In the genomic region with DNA sequence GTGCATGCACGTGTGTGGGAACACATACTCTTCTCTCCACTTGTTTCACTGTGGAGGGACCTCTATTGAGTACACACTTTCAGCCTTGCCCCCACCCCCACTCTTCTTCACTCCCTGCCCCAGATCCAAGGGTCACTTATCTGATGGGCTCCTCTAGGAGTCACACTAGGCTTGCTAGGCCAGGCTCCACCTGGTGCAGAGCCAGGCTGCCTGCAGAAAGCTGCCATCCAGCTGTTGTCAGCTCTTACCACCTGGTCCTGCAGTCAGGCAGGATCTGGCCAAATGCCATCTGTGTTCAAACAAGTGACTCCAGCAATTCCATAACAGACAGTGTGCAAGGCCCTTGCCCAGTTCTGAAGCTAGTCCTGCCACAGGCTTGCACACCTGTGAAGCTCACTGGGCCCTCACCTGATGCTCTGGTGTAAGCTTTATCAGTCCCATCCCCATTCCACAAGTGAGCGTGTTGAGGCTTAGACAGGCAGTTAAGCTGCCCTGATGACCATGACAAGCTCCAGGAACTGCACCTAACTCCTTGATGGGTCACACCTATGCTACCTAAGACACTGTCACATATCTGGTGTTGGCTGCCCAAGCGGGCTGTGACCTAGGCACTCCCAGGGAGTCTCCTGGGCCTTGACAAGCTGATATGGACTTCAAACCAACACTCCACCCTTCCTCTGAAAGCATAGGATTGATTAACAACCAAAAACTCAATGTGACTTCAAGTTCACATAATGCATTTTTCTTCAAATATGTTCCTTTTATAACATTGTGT, we compare ENCODE assay signal across 10 mouse cellular contexts. TPM values are rescaled to one million over a fixed set of nuclear protein-coding genes. Genes with fewer than 3 reads are reported as not detected.
DNase-seq lines count a peak whose midpoint lies in the region; ATAC-seq lines count a peak whose summit lies in the region.
"Had no signal": no experiment of that assay in that cellular context is flagged by ENCODE, and none has a peak within 500 bp of the region (broad histone marks: within the 10 kb centered on the region; RNA-seq: fewer than 3 reads in every experiment).

No protein-coding gene starts in this region.

- no peak overlapping the region for H3K27ac ChIP-seq in heart, embryonic 11.5 days (ENCODE audit: low read depth, low read length)
- H3K27ac ChIP-seq: forebrain, embryonic 13.5 days; limb, embryonic 12.5 days had no signal

- H3K4me3 ChIP-seq in heart, embryonic 11.5 days (ENCODE audit: low read depth, low read length), result no peak overlapping the region
- H3K4me3 ChIP-seq: forebrain, embryonic 13.5 days; limb, embryonic 12.5 days had no signal

- WGBS in heart, embryonic 11.5 days (ENCODE audit: insufficient replicate concordance), result 65% methylated on average over 3 of the region's 3 CpGs

- H3K36me3 ChIP-seq in heart, embryonic 11.5 days (ENCODE audit: control insufficient read depth, insufficient read depth, low read length), result no peaks in the 10 kb centered on the region
- H3K36me3 ChIP-seq: limb, embryonic 12.5 days had no signal

- H3K27me3 ChIP-seq in heart, embryonic 11.5 days (ENCODE audit: control insufficient read depth, insufficient read depth, low read length), result no peaks in the 10 kb centered on the region
- H3K27me3 ChIP-seq: forebrain, embryonic 13.5 days had no signal

- H3K4me2 ChIP-seq in heart, embryonic 11.5 days, result no peak overlapping the region
- H3K4me2 ChIP-seq: forebrain, embryonic 13.5 days; limb, embryonic 12.5 days had no signal

- no peak overlapping the region for H3K9ac ChIP-seq in heart, embryonic 11.5 days (ENCODE audit: low read depth, low read length)
- H3K9ac ChIP-seq: forebrain, embryonic 13.5 days; limb, embryonic 12.5 days had no signal

- DNase-seq in heart, adult 11 months, result peak; percentile 97
- DNase-seq in NIH3T3 (ENCODE audit: low read depth), result peak; percentile 8
- DNase-seq in kidney, adult 9 months, result peak; percentile 89
- DNase-seq in left cerebral cortex, postnatal 14 days (ENCODE audit: low spot score in 2 of 2), result no peak
- no peak for DNase-seq in layer of hippocampus, adult 8-10 months (ENCODE audit: low spot score in 2 of 2)

- peaks cover 15% of the 10 kb centered on the region for H3K4me1 ChIP-seq in heart, embryonic 11.5 days (ENCODE audit: control insufficient read depth, insufficient read depth, low read length)

- no peak for ATAC-seq in heart, embryonic 11.5 days (replicated peaks; ENCODE audit: insufficient number of reproducible peaks, low FRiP score, low TSS enrichment)
- ATAC-seq in megakaryocyte progenitor cell, adult 5-6 weeks (replicated peaks; ENCODE audit: poor library complexity), result peak; percentile 29
- no peak for ATAC-seq in activated CD4-positive, CD25-positive, alpha-beta regulatory T cell, adult 4 months
- ATAC-seq: forebrain, embryonic 13.5 days had no signal

- H3K9me3 ChIP-seq in heart, embryonic 11.5 days (replicated peaks; ENCODE audit: control insufficient read depth, low read length), result no peaks in the 10 kb centered on the region
- H3K9me3 ChIP-seq: forebrain, embryonic 13.5 days; limb, embryonic 12.5 days had no signal

- intact Hi-C loops in left cerebral cortex, postnatal 14 days (cut with DNase I), result no loop called here

RNA-seq across cellular contexts. Expression of a gene that starts 7.9 kb away (rescaled TPM):
- 10.6 and 14.3 TPM in 2 replicates for polyA plus RNA-seq in heart, embryonic 11.5 days (2014; fragmentation: Nextera tagmentation; extraction: Ambion mirVana)
- total RNA-seq in megakaryocyte progenitor cell, adult 5-6 weeks (2015), result 15.0 and 20.2 TPM in 2 replicates
- total RNA-seq in megakaryocyte progenitor cell, adult 5-6 weeks (2017), result 23.9 and 31.2 TPM in 2 replicates
- polyA plus RNA-seq in activated CD4-positive, CD25-positive, alpha-beta regulatory T cell, adult 4 months (2017; shearing (Covaris generic)), result 100 to 1,000 TPM; 408 to 719 TPM
- 10 to 100 TPM in 1 of 2 experiments, 1 to 10 TPM in 1; 9.5 to 10.1 TPM for total RNA-seq in left cerebral cortex, postnatal 14 days (2021)
- 10 to 100 TPM; 21.7 to 42.4 (median 29.3) TPM for total RNA-seq in layer of hippocampus, adult 8-10 months (2022)

Comparison
In these comparisons a context has a peak if more than half of its experiments do, and no peak if none do; other contexts are left out.
1. DNase-seq: peak in heart, adult 11 months (single experiment), NIH3T3 (single experiment) and kidney, adult 9 months (single experiment); none in left cerebral cortex, postnatal 14 days (0 of 2) and layer of hippocampus, adult 8-10 months (0 of 2).